Mouse (Mus musculus) lung, adult 2 months (tissue): ENCODE results near the gene Zfp54. TPM values are rescaled to one million over a fixed set of nuclear protein-coding genes. Genes with fewer than 3 reads are reported as not detected.
"Not testable (repeated sequence)": the region's sequence is repeated elsewhere in the genome, so short reads cannot be mapped to it uniquely, and the experiment has no call there.

Experiments
- DNase-seq: peaks from one replicate; pipeline ENCODE4 v3.0.0; 2022
- H3K4me1 ChIP-seq: fragments of 200-500 bp; 2 replicates; pipeline ENCODE4 v1.6.1; 2011; ENCODE audit warnings: low read length; ENCODE audit not compliant: control insufficient read depth, insufficient read depth
- H3K4me3 ChIP-seq: fragments of 200-500 bp; replicated peaks from 2 replicates; pipeline ENCODE3; 2011; ENCODE audit warnings: low read depth, mild to moderate bottlenecking, control low read depth, low read length; ENCODE audit errors: extremely low read depth
- CTCF ChIP-seq: fragments of 200-500 bp; IDR thresholded peaks from 2 replicates; pipeline ENCODE4 v1.5.1; 2011; ENCODE audit warnings: mild to moderate bottlenecking, low read length, control low read depth; ENCODE audit not compliant: insufficient read depth
- POLR2A ChIP-seq: fragments of 200-500 bp; IDR thresholded peaks from 2 replicates; pipeline ENCODE4 v1.6.1; 2011; ENCODE audit warnings: low read depth, mild to moderate bottlenecking, control low read depth, low read length, borderline replicate concordance; ENCODE audit errors: extremely low read depth
- WGBS: fragments of 180-500 bp; shearing (Covaris S2); methylation state at CpG from one replicate; pipeline ENCODE4 v1.1.7; 2018; 5-methylcytosine and 5-hydroxymethylcytosine counted together
- polyA plus RNA-seq: library from polyadenylated mRNA; depleted of rRNA; stranded (reverse); fragments of >200 nt; gene quantifications from 2 replicates; pipeline ENCODE4 v1.2.3, GENCODE M21; 2012; rRNA removed

Gene Zfp54
- polyA plus RNA-seq, 1 experiment, result 1.1 TPM

DNA sequence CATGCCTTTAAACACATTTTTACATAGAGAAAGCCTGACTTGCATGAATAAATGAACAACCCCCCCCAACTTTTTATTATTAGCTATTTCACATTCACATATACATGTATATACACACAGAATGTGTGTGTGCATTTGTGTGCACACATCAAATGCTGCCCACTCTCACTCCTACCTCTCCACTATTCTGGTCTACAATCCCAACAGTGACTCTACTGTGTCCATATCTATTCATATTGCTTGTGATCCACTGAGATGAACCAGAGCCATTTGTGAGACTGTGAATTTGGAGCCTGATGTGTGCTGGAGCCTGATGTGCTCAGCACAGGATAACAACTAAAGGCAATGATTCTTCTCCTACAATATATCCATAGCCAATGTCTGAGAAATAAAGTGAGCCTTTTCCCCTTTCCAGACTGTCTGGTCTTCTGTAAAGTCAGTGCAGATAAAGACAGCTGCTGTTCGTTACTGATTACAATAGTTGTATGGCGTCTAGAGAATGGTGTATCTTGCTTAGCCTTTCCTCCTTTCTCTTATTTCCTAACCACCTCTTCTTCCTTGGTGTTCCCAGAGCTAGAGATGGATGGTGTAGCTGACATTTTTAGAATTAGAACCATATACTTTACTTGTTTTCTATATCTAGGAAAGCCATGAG, 49.8 kb downstream of the Zfp54 start:
- 60% methylated on average over 2 of the region's 2 CpGs for WGBS

DNA sequence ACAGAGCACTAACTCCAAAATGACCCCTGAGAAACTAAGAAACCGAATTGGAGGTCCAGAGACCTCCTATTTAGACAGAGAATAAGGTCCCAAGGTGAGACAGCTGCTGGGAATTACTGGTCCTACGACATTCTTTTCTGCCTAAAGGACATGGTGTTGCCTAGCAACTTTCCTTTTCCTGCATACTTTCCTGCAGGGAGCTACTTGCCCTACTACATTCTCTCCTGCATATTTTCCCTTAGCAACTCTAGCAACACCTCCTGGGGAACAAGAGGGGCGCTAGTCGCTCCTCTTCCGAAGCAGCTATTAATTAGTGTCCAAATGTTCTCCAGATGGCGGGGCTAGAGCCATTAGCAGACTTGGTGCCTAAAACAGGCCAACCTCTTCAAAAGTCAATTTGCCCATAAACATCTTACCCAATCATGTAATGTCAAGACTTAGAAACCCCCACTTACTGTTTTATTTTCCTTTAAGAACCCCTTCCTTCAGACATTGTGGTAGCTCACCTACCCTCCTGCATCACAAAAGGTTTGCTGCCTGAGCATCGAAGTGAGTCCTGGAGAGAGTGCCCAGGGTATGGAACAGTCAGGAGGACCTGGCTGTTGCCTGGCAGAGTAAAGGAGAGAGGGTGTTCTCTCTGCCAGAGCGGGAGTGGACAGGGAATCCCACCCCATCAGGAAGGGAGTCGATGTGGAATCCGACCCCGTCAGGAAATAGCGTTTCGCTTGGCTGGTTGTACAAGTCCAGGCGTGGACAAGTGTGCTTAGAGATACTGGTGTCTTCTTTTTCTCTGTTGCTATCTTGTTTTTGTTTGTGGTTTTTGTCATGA, 50.5 kb downstream of the Zfp54 start:
- H3K4me3 ChIP-seq, result peak overlapping the region; percentile 13
- TF ChIP-seq CTCF (no peak), POLR2A (no peak)
- WGBS, result 27% methylated on average over 14 of the region's 14 CpGs
- DNase-seq, result peak; percentile 45
- peaks cover 10% of the 10 kb centered on the region for H3K4me1 ChIP-seq

More for the DNA sequence above, 49.8 kb downstream of the Zfp54 start:
- TF ChIP-seq POLR2A (no peak), CTCF (no peak)
- Histone ChIP-seq H3K4me1 (peaks cover 6% of the 10 kb centered on the region), H3K4me3 (no peak overlapping the region)
- DNase-seq, result no peak

DNA sequence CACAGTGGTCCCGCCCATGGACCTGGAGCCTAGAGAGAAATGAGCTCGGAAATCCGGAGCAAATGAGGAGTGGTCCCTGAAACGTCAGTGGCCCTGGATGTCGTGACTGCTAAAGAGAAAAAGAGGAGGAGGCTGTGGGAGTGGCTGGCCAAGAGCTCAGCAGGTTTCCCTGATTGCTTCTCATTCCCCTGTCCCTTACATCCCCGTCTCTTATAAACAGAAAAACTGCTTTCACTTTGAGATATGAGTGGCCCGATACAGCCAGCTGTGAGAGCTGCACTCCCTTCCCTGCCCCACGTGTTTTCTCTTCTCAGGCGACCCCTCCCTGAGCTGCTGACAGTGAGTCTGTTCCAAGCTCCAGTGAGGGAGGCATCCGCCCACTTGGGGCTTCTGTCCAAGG, 51.7 kb downstream of the Zfp54 start:
- peak; percentile 45 for DNase-seq
- H3K4me3 ChIP-seq, result peak overlapping the region; percentile 11
- 2% methylated on average over 10 of the region's 10 CpGs for WGBS
- H3K4me1 ChIP-seq, result peaks cover 11% of the 10 kb centered on the region

DNA sequence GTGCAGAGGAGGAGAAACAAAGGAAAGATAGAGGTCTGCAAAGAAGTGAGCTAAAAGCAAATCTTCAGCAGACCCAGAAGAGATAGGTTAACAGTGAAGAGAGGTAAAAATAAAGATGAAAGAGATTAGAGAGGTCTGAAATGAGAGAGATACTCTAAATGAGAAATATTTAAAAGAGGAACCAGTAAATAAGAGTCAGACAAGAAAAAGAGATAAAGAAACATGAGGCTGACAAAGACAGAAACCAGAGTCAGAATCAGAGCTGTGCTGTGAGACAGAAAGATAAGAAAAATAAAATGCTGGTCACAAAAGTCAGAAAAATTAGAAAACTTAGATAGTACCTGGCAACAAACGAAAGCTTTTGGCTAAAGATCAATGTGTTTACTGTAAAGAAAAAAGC, 52.3 kb downstream of the Zfp54 start:
- H3K4me1 ChIP-seq, result peaks cover 11% of the 10 kb centered on the region
- not testable (repeated sequence) for H3K4me3 ChIP-seq, DNase-seq
- 64% methylated on average over 1 of the region's 1 CpGs for WGBS

DNA sequence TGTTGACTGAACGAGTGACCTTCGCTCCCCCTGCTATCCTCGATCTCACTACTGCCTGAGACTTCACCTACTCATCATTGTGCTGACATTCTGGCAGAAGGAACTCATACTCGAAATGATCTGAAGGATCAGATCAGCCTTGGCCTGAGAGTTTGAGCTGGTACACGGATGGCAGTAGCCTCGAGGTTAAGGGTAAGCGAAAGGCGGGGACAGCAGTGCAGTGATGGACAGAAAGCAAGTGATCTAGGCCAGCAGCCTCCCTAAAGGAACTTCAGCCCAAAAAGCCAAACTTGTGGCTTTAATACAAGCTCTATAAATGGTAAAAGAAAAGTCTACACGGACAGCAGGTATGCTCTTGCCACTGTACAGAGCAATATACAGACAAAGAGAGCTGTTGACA, 53.3 kb downstream of the Zfp54 start:
- not testable (repeated sequence) for H3K4me3 ChIP-seq, DNase-seq
- 39% methylated on average over 5 of the region's 9 CpGs for WGBS
- H3K4me1 ChIP-seq, result peaks cover 11% of the 10 kb centered on the region; the same call in 1 of the 2 replicates

DNA sequence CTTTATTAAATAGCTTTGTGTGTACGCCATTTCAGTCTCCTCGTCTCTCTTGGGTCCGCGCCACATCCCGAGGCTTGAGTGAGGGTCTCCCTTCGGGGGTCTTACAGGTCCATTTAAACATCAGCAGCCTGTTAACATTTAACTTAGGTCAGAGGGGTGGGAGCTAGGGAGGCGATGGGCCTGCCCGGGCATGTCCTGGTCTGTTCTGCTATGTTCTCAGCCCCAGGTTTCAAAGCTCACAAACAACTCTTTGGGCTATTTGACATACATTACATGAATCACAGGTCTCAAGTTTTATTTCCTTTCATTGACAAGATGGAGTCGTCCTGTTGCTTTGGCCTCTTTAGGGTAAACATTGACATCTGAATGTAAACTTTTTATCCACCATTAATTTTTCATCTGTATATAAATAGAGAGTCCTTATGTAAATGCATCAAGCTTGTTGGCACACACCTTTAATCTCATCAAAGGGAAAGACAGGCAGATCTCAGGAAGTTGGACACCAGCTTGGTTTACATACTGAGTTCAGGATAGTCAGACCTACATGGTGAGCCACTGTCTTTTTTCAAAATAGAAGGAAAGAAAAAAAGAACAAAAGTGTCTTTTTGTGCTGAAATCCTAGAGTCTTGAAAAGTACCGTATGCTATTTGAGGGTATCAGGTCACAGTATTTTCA, 55.2 kb downstream of the Zfp54 start:
- H3K4me3 ChIP-seq, DNase-seq, H3K4me1 ChIP-seq: not testable (repeated sequence)
- 59% methylated on average over 10 of the region's 10 CpGs for WGBS

Other genes starting within 250 kb of the Zfp54 start
- not detected in 2 replicates for gene Vmn1r234, start 197.1 kb upstream of the Zfp54 start, polyA plus RNA-seq
- not detected in 2 replicates for gene Vmn1r235, start 166.8 kb upstream of the Zfp54 start, polyA plus RNA-seq
- not detected in 2 replicates for gene Vmn1r236, start 140.3 kb upstream of the Zfp54 start, polyA plus RNA-seq
- gene Vmn1r237, start 111.4 kb upstream of the Zfp54 start, polyA plus RNA-seq, result not detected in 2 replicates
- gene Zfp677, start 39.5 kb upstream of the Zfp54 start, polyA plus RNA-seq, result 0.16 and 0.38 TPM in 2 replicates
- 0.69 and 1.3 TPM in 2 replicates for gene Zfp51, start 27.1 kb downstream of the Zfp54 start, polyA plus RNA-seq
- gene Zfp53, start 65.8 kb downstream of the Zfp54 start, polyA plus RNA-seq, result 1.5 and 1.8 TPM in 2 replicates
- 0.34 and 0.73 TPM in 2 replicates for gene Zfp52, start 112.3 kb downstream of the Zfp54 start, polyA plus RNA-seq
- gene Zfp948, start 143.8 kb downstream of the Zfp54 start, polyA plus RNA-seq, result 1.3 and 1.9 TPM in 2 replicates
- 0.40 and 0.64 TPM in 2 replicates for gene Zfp983, start 227.4 kb downstream of the Zfp54 start, polyA plus RNA-seq